Comparison of ENCODE assay signal across 10 mouse cellular contexts in the genomic region with DNA sequence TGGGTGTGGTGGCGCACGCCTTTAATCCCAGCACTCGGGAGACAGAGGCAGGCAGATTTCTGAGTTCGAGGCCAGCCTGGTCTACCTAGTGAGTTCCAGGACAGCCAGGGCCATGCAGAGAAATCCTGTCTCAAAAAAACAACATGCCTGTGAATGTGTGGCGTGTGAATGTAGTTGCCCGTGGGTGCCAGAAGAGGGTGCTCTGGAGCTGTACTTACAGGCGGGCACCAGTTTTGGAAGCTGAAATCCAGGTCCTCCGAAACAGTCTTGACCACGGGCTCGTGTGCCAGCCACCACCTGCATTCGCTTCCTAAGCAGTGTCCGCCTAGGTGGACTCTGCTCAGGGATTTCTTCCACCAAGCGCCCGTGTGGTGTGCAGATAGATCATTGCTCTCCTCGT. TPM values are rescaled to one million over a fixed set of nuclear protein-coding genes. Genes with fewer than 3 reads are reported as not detected.
DNase-seq lines count a peak whose midpoint lies in the region; ATAC-seq and TF ChIP-seq lines count a peak whose summit lies in the region.
"Had no signal": no experiment of that assay in that cellular context is flagged by ENCODE, and none has a peak within 500 bp of the region (broad histone marks: within the 10 kb centered on the region; RNA-seq: fewer than 3 reads in every experiment).

No protein-coding gene starts in this region.

- DNase-seq in layer of hippocampus, adult 2 months (ENCODE audit: low spot score in 2 of 2) = no peak
- no peak for DNase-seq in layer of hippocampus, postnatal 14 days (ENCODE audit: low spot score in 2 of 2)
- no peak for DNase-seq in layer of hippocampus, adult 8-10 months (ENCODE audit: low spot score in 2 of 2)
- no peak for DNase-seq in frontal cortex, postnatal 36 days (ENCODE audit: low spot score in 2 of 2)
- DNase-seq: cerebellum, adult 11-12 months had no signal

- TF ChIP-seq POLR2A in ES-Bruce4 (IDR thresholded peaks at IDR 0.05; ENCODE audit: insufficient read depth, low read length) = no peak
- TF ChIP-seq POLR2A in bone marrow macrophage, adult 2 months (IDR thresholded peaks at IDR 0.05; ENCODE audit: borderline replicate concordance, low read depth, low read length) = no peak

- H3K9ac ChIP-seq in ES-Bruce4 (ENCODE audit: low read depth, poor library complexity, severe bottlenecking) = no peak overlapping the region
- H3K9ac ChIP-seq: heart, embryonic 13.5 days; neural tube, embryonic 15.5 days had no signal

- H3K4me1 ChIP-seq in ES-Bruce4 (ENCODE audit: control insufficient read depth, insufficient read depth, low read length) = no peaks in the 10 kb centered on the region
- H3K4me1 ChIP-seq in bone marrow macrophage, adult 2 months (ENCODE audit: control insufficient read depth, insufficient read depth, low read length) = peaks cover 8% of the 10 kb centered on the region
- H3K4me1 ChIP-seq: heart, embryonic 13.5 days; neural tube, embryonic 15.5 days had no signal

- TF ChIP-seq EP300 in ES-Bruce4 (IDR thresholded peaks at IDR 0.05; ENCODE audit: insufficient read depth, low read depth, low read length) = no peak

- TF ChIP-seq CTCF in layer of hippocampus, adult 2 months (conservative IDR thresholded peaks at IDR 0.05) = peak; percentile 61
- peak; percentile 76 for TF ChIP-seq CTCF in ES-Bruce4 (IDR thresholded peaks at IDR 0.05; ENCODE audit: low read depth, low read length)
- TF ChIP-seq CTCF in bone marrow macrophage, adult 2 months (IDR thresholded peaks at IDR 0.05; ENCODE audit: low read depth, low read length) = peak; percentile 74

- H3K9me3 ChIP-seq in ES-Bruce4 (replicated peaks; ENCODE audit: control insufficient read depth, insufficient read depth, low read length, poor library complexity, severe bottlenecking) = no peaks in the 10 kb centered on the region
- H3K9me3 ChIP-seq: heart, embryonic 13.5 days; neural tube, embryonic 15.5 days had no signal

- no peak overlapping the region for H3K27ac ChIP-seq in layer of hippocampus, adult 2 months
- no peak overlapping the region for H3K27ac ChIP-seq in ES-Bruce4 (ENCODE audit: insufficient read depth, low read length)
- H3K27ac ChIP-seq in bone marrow macrophage, adult 2 months (ENCODE audit: insufficient read depth, low read depth, low read length) = no peak overlapping the region
- H3K27ac ChIP-seq: heart, embryonic 13.5 days; neural tube, embryonic 15.5 days had no signal

- H3K27me3 ChIP-seq in ES-Bruce4 (ENCODE audit: control insufficient read depth, insufficient read depth, low read length, poor library complexity, severe bottlenecking) = no peaks in the 10 kb centered on the region
- H3K27me3 ChIP-seq: heart, embryonic 13.5 days; neural tube, embryonic 15.5 days had no signal

- H3K4me3 ChIP-seq in layer of hippocampus, adult 2 months = no peak overlapping the region
- no peak overlapping the region for H3K4me3 ChIP-seq in ES-Bruce4 (ENCODE audit: low read depth, low read length)
- no peak overlapping the region for H3K4me3 ChIP-seq in bone marrow macrophage, adult 2 months (ENCODE audit: insufficient read depth, low read length)
- H3K4me3 ChIP-seq: heart, embryonic 13.5 days; neural tube, embryonic 15.5 days had no signal

- peaks cover 50% of the 10 kb centered on the region for H3K36me3 ChIP-seq in ES-Bruce4 (ENCODE audit: control insufficient read depth, insufficient read depth, low read length, poor library complexity, severe bottlenecking)

- peak; percentile 90 for ATAC-seq in megakaryocyte progenitor cell, adult 5-6 weeks (replicated peaks; ENCODE audit: poor library complexity)

RNA-seq across cellular contexts. Expression of a gene that starts 9.8 kb away (rescaled TPM):
- total RNA-seq in layer of hippocampus, adult 2 months (2021) = 10 to 100 TPM; 78.9 to 80.6 TPM
- total RNA-seq in layer of hippocampus, postnatal 14 days (2021) = 100 to 1,000 TPM; 101 TPM
- polyA plus RNA-seq in ES-Bruce4 (2011; ENCODE audit: insufficient read depth, insufficient read length, low read depth, missing spikeins) = 386 and 405 TPM in 2 replicates
- polyA plus RNA-seq in bone marrow macrophage, adult 2 months (2012; ENCODE audit: insufficient read depth, insufficient read length, missing spikeins) = 134 and 150 TPM in 2 replicates
- total RNA-seq in megakaryocyte progenitor cell, adult 5-6 weeks (2015) = 101 and 132 TPM in 2 replicates
- total RNA-seq in megakaryocyte progenitor cell, adult 5-6 weeks (2017) = 384 and 526 TPM in 2 replicates
- 10 to 100 TPM; 68.6 to 95.5 (median 95.0) TPM for total RNA-seq in layer of hippocampus, adult 8-10 months (2022)

RNA-seq across cellular contexts. Expression of a gene that starts 34.3 kb away (rescaled TPM):
- 1 to 10 TPM; 6.9 to 9.9 TPM for total RNA-seq in layer of hippocampus, adult 2 months (2021)
- total RNA-seq in layer of hippocampus, postnatal 14 days (2021) = 10 to 100 TPM in 1 of 2 experiments, 1 to 10 TPM in 1; 6.8 to 11.9 TPM
- polyA plus RNA-seq in ES-Bruce4 (2011; ENCODE audit: insufficient read depth, insufficient read length, low read depth, missing spikeins) = 2.4 and 3.3 TPM in 2 replicates
- polyA plus RNA-seq in bone marrow macrophage, adult 2 months (2012; ENCODE audit: insufficient read depth, insufficient read length, missing spikeins) = not detected in 2 replicates
- not detected in 2 replicates for total RNA-seq in megakaryocyte progenitor cell, adult 5-6 weeks (2015)
- not detected in 2 replicates for total RNA-seq in megakaryocyte progenitor cell, adult 5-6 weeks (2017)
- total RNA-seq in layer of hippocampus, adult 8-10 months (2022) = 10 to 100 TPM in 3 of 4 experiments, 1 to 10 TPM in 1; 9.8 to 14.4 (median 11.1) TPM

RNA-seq across cellular contexts. Expression of a gene that starts 45.1 kb away (rescaled TPM):
- total RNA-seq in layer of hippocampus, adult 2 months (2021) = 10 to 100 TPM; 69.0 to 79.8 TPM
- total RNA-seq in layer of hippocampus, postnatal 14 days (2021) = 10 to 100 TPM; 76.1 to 83.5 TPM
- polyA plus RNA-seq in ES-Bruce4 (2011; ENCODE audit: insufficient read depth, insufficient read length, low read depth, missing spikeins) = 44.3 and 48.3 TPM in 2 replicates
- polyA plus RNA-seq in bone marrow macrophage, adult 2 months (2012; ENCODE audit: insufficient read depth, insufficient read length, missing spikeins) = 116 and 118 TPM in 2 replicates
- total RNA-seq in megakaryocyte progenitor cell, adult 5-6 weeks (2015) = 30.6 and 30.8 TPM in 2 replicates
- total RNA-seq in megakaryocyte progenitor cell, adult 5-6 weeks (2017) = 34.9 and 35.1 TPM in 2 replicates
- 10 to 100 TPM; 53.9 to 75.7 (median 70.1) TPM for total RNA-seq in layer of hippocampus, adult 8-10 months (2022)

RNA-seq across cellular contexts. Expression of a gene that starts 47.0 kb away (rescaled TPM):
- 1 to 10 TPM; 3.4 to 4.8 TPM for total RNA-seq in layer of hippocampus, adult 2 months (2021)
- 1 to 10 TPM; 6.4 to 9.6 TPM for total RNA-seq in layer of hippocampus, postnatal 14 days (2021)
- 3.6 and 5.4 TPM in 2 replicates for polyA plus RNA-seq in ES-Bruce4 (2011; ENCODE audit: insufficient read depth, insufficient read length, low read depth, missing spikeins)
- 145 and 162 TPM in 2 replicates for polyA plus RNA-seq in bone marrow macrophage, adult 2 months (2012; ENCODE audit: insufficient read depth, insufficient read length, missing spikeins)
- total RNA-seq in megakaryocyte progenitor cell, adult 5-6 weeks (2015) = 55.1 and 62.0 TPM in 2 replicates
- total RNA-seq in megakaryocyte progenitor cell, adult 5-6 weeks (2017) = 63.3 and 68.9 TPM in 2 replicates
- 10 to 100 TPM in 1 of 4 experiments, 1 to 10 TPM in 3; 2.9 to 11.2 (median 5.9) TPM for total RNA-seq in layer of hippocampus, adult 8-10 months (2022)

RNA-seq across cellular contexts. Expression of a gene that starts 56.8 kb away (rescaled TPM):
- total RNA-seq in layer of hippocampus, adult 2 months (2021) = 10 to 100 TPM; 10.3 to 11.7 TPM
- 10 to 100 TPM; 10.1 to 10.9 TPM for total RNA-seq in layer of hippocampus, postnatal 14 days (2021)
- 5.9 and 7.6 TPM in 2 replicates for polyA plus RNA-seq in ES-Bruce4 (2011; ENCODE audit: insufficient read depth, insufficient read length, low read depth, missing spikeins)
- polyA plus RNA-seq in bone marrow macrophage, adult 2 months (2012; ENCODE audit: insufficient read depth, insufficient read length, missing spikeins) = 1.6 and 1.7 TPM in 2 replicates
- total RNA-seq in megakaryocyte progenitor cell, adult 5-6 weeks (2015) = 0.56 and 1.3 TPM in 2 replicates
- total RNA-seq in megakaryocyte progenitor cell, adult 5-6 weeks (2017) = 2.8 and 3.3 TPM in 2 replicates
- total RNA-seq in layer of hippocampus, adult 8-10 months (2022) = 10 to 100 TPM; 13.7 to 30.2 (median 21.4) TPM

Comparison
In these comparisons a context has a peak if more than half of its experiments do, and no peak if none do; other contexts are left out.
1. RNA of a gene that starts 34.3 kb away (total RNA-seq): 6.8 to 11.9 TPM in layer of hippocampus, postnatal 14 days, 9.8 to 14.4 TPM in layer of hippocampus, adult 8-10 months and 6.9 to 9.9 TPM in layer of hippocampus, adult 2 months; not detected in megakaryocyte progenitor cell, adult 5-6 weeks; every median in the first group is over 4 times any median in the second.
2. Peak in every context shown above with its lines, with median percentiles within 50 percentile points of each other: CTCF ChIP-seq.